Mouse (Mus musculus) midbrain, embryonic 15.5 days (tissue): ENCODE results near the gene Cnn3. TPM values are rescaled to one million over a fixed set of nuclear protein-coding genes. Genes with fewer than 3 reads are reported as not detected.

Experiments used
- ATAC-seq: fragments of 200-750 bp; cut with Nextera tagmentation; replicated peaks from 2 replicates; pipeline ENCODE4 v1.8.0; 2017; ENCODE audit warnings: moderate TSS enrichment
- H3K27ac ChIP-seq: fragments of 300-500 bp; sonication (generic); 2 replicates; pipeline ENCODE4 v1.5.1; 2015; ENCODE audit warnings: mild to moderate bottlenecking, inconsistent platforms
- H3K27me3 ChIP-seq: fragments of 300-500 bp; sonication (generic); replicated peaks from 2 replicates; pipeline ENCODE4 v1.6.1; 2015; ENCODE audit warnings: inconsistent platforms
- H3K36me3 ChIP-seq: fragments of 300-500 bp; sonication (generic); replicated peaks from 2 replicates; pipeline ENCODE4 v1.6.1; 2015; ENCODE audit warnings: inconsistent platforms
- H3K4me1 ChIP-seq: fragments of 300-500 bp; sonication (generic); 2 replicates; pipeline ENCODE4 v1.6.1; 2015; ENCODE audit warnings: inconsistent platforms
- H3K4me2 ChIP-seq: fragments of 300-500 bp; sonication (generic); 2 replicates; pipeline ENCODE4 v1.6.1; 2015; ENCODE audit warnings: inconsistent platforms, mild to moderate bottlenecking, moderate library complexity
- H3K4me3 ChIP-seq: fragments of 300-500 bp; sonication (generic); 2 replicates; pipeline ENCODE4 v1.5.1; 2015; ENCODE audit warnings: mild to moderate bottlenecking, inconsistent platforms
- H3K9ac ChIP-seq: fragments of 300-500 bp; sonication (generic); 2 replicates; pipeline ENCODE4 v1.6.1; 2015; ENCODE audit warnings: mild to moderate bottlenecking, inconsistent platforms
- H3K9me3 ChIP-seq: fragments of 300-500 bp; sonication (generic); 2 replicates; pipeline ENCODE4 v1.6.1; 2016; ENCODE audit warnings: inconsistent platforms
- WGBS: fragments of 180-500 bp; shearing (Covaris S2); methylation state at CpG from one replicate; pipeline ENCODE4 v1.1.7; 2015; ENCODE audit warnings: mixed read lengths; 5-methylcytosine and 5-hydroxymethylcytosine counted together
- polyA plus RNA-seq: library from polyadenylated mRNA; unstranded; fragments of >200 nt; fragmentation: Nextera tagmentation; extraction: Ambion mirVana; gene quantifications from 2 replicates; pipeline ENCODE4 v1.2.1, GENCODE M21; 2015

Gene Cnn3
- polyA plus RNA-seq, 1 experiment from 2014 or later = 369 TPM

DNA sequence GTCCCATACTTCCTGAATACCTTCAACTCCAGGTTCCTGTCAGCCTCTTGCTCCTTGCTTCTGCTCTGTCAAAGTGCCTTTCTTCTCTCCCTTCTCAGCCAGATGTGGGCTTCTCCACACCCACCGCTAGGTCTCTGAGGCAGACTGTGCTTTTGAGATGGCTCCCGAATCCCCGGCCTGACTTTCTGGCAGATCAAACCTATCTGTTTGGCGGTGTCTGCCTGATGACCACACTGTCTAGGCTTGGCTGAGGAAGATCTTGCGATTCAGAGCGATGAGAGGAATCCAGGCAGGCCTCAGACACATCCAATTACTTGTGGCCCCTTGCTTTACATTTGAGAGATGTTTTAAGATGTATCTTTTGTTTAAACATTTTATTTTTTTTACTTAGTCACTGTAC, 24.2 kb upstream of the Cnn3 start:
- H3K27ac ChIP-seq = no peak overlapping the region

DNA sequence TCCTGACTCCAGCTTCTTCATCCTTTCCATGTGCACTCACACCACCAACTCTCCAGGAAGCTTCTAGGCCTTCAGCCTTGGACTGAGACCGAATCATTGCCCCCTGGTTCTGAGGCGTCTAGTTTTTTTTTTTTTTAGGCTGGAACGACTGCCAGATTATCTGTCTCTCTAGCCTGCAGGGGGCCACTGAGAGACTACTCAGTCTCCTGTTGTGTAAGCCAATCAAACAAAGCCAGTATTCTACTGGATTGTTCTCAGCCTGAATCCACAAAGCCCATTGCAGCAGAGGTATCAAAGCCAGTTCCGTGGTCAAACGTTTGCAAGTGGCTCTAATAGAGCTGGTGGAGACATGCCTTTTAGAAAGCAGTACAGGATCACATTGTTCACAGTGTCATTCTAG, 22.8 kb upstream of the Cnn3 start:
- H3K27ac ChIP-seq = no peak overlapping the region
- H3K27me3 ChIP-seq = no peaks in the 10 kb centered on the region
- 0 out of 2 replicates have a peak, but pooled peaks cover 2% of the 10 kb centered on the region for H3K4me1 ChIP-seq
- no peak for ATAC-seq
- H3K9ac ChIP-seq = no peak overlapping the region
- no peaks in the 10 kb centered on the region for H3K9me3 ChIP-seq
- no peak overlapping the region for H3K4me2 ChIP-seq
- WGBS = 17% methylated on average over 5 of the region's 5 CpGs
- no peaks in the 10 kb centered on the region for H3K36me3 ChIP-seq
- H3K4me3 ChIP-seq = no peak overlapping the region

More for the DNA sequence above, 24.2 kb upstream of the Cnn3 start:
- Histone ChIP-seq H3K4me1 (0 out of 2 replicates have a peak, but pooled peaks cover 2% of the 10 kb centered on the region), H3K36me3 (no peaks in the 10 kb centered on the region), H3K4me3 (no peak overlapping the region), H3K9ac (no peak overlapping the region), H3K27me3 (no peaks in the 10 kb centered on the region), H3K4me2 (no peak overlapping the region), H3K9me3 (no peaks in the 10 kb centered on the region)
- no peak for ATAC-seq
- WGBS = 90% methylated on average over 6 of the region's 6 CpGs

DNA sequence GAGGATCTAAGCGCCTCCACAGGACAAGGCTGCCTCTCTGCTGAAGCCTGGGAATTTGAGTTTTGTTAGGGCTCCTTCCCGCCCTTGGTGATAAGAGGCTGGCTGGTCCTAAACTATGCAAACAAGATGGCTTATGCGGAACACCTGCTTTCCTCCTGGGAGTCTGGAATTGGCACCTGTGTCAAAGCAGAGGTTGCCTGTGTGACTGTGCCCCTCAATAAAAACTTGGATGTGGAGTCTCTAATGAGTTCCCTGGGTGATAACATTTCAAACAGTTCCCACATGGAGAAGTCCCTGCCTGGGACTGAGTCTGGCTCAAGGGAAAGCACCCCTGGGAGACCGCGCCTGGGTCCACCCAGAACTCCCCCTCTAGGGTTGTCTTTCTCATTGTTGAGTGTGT, 21.2 kb upstream of the Cnn3 start:
- H3K4me1 ChIP-seq = 0 out of 2 replicates have a peak, but pooled peaks cover 2% of the 10 kb centered on the region
- no peak overlapping the region for H3K9ac ChIP-seq
- H3K4me3 ChIP-seq = no peak overlapping the region
- no peak overlapping the region for H3K4me2 ChIP-seq
- H3K9me3 ChIP-seq = no peaks in the 10 kb centered on the region
- no peaks in the 10 kb centered on the region for H3K36me3 ChIP-seq
- no peaks in the 10 kb centered on the region for H3K27me3 ChIP-seq
- no peak overlapping the region for H3K27ac ChIP-seq
- WGBS = 84% methylated on average over 5 of the region's 5 CpGs
- ATAC-seq = no peak

DNA sequence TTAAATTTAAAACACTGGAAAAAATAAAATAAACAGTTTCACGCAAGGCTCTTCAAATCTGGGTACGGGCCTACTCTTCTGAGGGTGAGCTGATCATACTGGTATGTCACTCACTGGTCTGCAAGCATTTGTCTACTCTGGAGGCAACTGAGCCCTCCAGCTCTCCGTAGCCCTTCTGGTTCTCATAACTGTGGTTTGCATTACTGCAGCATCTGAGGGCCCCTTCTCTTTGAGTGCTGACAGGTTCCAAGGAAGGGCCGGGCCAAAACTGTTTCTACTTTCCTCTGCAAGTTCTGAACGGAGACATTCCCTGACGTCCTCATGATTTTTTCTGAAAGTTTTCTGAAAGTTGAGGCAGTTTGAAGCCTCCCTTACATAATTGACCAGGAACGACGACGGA, 18.9 kb upstream of the Cnn3 start:
- Histone ChIP-seq H3K27ac (no peak overlapping the region), H3K4me1 (0 out of 2 replicates have a peak, but pooled peaks cover 2% of the 10 kb centered on the region), H3K27me3 (no peaks in the 10 kb centered on the region), H3K9me3 (no peaks in the 10 kb centered on the region), H3K9ac (no peak overlapping the region), H3K36me3 (no peaks in the 10 kb centered on the region), H3K4me3 (no peak overlapping the region), H3K4me2 (no peak overlapping the region)
- WGBS = 82% methylated on average over 9 of the region's 9 CpGs
- no peak for ATAC-seq

DNA sequence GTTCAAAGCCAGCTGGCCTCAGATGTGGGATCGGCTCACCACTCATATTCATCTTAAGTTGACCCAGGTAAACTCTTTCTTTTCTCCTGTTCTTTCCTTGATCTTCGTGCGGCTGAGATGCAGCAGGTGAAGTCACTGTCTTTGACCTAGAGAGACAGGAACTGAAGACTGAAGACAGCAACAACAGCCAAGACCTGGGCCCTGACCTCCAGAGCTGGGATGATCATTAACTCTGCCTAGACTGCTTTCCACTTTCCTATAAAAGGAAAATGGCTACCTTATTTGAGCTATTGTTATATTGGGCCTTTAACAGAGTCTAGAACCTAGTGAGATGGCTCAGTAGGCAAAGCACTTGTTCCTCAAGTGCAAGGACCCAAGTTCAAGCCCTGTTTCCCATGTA, 17.9 kb upstream of the Cnn3 start:
- no peak overlapping the region for H3K9ac ChIP-seq
- H3K4me2 ChIP-seq = no peak overlapping the region
- H3K4me1 ChIP-seq = 0 out of 2 replicates have a peak, but pooled peaks cover 2% of the 10 kb centered on the region
- no peak for ATAC-seq
- H3K27ac ChIP-seq = no peak overlapping the region
- no peak overlapping the region for H3K4me3 ChIP-seq
- H3K9me3 ChIP-seq = no peaks in the 10 kb centered on the region
- H3K27me3 ChIP-seq = no peaks in the 10 kb centered on the region
- no peaks in the 10 kb centered on the region for H3K36me3 ChIP-seq
- 93% methylated on average over 3 of the region's 3 CpGs for WGBS

DNA sequence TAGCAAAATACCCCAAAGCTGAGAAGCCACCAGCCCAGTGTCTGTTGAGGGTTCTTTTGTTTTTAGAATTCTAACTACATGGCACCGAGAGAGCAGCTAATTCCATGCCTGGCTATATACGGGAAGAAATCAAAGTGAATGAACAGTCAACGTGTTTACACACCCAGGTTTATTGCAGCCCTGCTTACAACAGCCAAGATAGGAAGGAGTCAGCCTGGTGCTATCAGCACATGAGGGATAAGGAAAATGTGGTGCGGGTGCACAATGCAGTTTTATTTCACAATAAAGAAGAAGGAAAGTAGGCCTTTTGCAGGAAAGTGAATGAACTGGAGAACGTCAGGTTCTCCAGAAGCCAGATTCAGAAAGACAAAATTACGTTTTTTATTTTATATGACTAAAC, 14.8 kb upstream of the Cnn3 start:
- WGBS = 78% methylated on average over 6 of the region's 6 CpGs
- ATAC-seq = no peak
- H3K9me3 ChIP-seq = no peaks in the 10 kb centered on the region

DNA sequence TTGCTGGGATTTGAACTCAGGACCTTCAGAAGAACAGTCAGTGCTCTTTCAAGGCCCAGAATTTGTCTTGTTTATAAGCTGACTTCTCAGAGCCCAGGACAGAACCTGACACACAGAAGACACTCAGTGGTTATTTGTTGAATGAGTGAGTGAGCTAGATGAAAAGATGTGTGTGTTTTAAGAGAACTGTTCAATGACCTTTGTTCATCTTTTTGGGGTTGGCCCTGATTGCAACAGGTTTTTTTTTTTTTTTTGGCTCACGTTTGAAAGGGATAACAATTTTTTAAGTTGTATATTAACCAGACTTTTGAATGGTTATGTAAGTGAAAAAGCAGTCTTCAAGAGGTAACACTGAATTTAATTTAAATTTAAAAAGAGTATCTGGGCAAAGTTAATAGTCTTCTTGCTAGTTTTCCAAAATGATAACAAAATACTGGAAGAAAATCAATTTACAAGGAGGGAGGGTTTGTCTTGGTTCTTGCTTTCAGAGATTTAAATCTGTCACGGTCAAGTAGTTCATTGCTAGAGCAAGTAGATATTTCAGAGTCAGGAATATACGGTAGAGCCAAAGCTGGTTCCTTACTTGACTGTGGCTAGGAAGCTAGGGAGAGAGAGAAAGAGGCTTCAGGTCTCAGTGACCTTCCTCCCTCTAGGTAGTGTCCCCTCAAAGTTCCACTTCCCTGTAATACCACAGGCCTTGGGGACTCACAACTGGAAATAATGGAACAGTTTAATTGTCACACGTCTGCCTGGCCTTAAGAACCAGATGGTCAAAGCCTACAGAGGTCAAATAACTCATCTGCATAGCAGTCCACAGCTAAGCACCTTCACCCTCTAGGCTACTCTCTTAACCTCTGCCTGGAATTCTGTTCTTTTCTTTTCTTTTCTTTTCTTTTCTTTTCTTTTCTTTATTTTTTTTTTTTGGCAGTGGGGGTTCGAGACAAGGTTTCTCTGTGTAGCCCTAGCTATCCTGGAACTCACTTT, 9.8 kb upstream of the Cnn3 start:
- no peaks in the 10 kb centered on the region for H3K36me3 ChIP-seq
- no peaks in the 10 kb centered on the region for H3K9me3 ChIP-seq
- H3K9ac ChIP-seq = no peak overlapping the region
- no peaks in the 10 kb centered on the region for H3K4me1 ChIP-seq
- no peak overlapping the region for H3K4me3 ChIP-seq
- no peak for ATAC-seq
- no peaks in the 10 kb centered on the region; the same call in 1 of the 2 replicates for H3K27me3 ChIP-seq
- 73% methylated on average over 5 of the region's 5 CpGs for WGBS
- H3K27ac ChIP-seq = no peak overlapping the region
- no peak overlapping the region for H3K4me2 ChIP-seq

More for the DNA sequence above, 14.8 kb upstream of the Cnn3 start:
- Histone ChIP-seq H3K9ac (no peak overlapping the region), H3K27ac (no peak overlapping the region), H3K4me1 (no peaks in the 10 kb centered on the region), H3K4me2 (no peak overlapping the region), H3K36me3 (no peaks in the 10 kb centered on the region), H3K4me3 (no peak overlapping the region), H3K27me3 (no peaks in the 10 kb centered on the region)

DNA sequence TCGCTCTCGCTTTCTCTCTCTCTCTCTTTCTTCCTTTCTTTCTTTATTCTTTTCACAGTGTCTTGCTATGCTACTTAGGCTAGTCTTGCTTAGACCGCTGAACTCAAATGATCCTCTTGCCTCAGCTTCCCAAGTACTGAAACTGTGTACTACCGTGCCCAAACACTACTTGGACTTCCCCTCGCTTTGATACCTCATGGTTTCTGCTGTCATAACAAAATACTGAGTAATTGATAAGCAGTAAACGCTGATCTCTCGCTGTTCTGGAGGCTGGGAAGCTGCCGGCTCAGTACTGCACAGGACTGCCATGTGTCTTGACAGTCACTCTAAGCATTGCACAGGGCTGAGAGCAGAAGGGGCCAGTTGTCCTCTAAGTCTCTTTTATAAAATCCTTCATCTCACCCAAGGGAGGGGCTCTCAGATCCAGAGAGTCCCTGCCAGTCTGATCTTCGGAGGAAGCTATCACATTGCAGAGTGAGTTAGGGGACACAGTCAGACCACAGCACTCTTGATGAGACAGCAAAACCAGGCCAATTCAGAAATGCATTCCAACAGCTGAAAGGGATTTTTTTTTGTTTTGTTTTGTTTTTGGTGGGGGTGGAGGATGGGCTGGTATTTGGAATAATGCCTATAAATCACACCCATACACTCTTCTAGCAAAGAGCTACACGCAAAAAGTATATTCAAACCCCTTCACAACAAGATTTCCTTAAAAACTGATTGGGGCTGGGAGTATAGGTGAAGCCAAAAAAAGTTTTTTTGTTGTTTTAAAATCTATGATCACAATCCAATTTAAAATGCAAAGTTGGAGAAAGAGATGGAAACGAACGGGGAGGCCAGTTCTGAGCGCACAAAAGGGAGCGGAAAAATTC, 8.7 kb upstream of the Cnn3 start:
- Histone ChIP-seq H3K4me2 (no peak overlapping the region), H3K9ac (no peak overlapping the region), H3K4me1 (no peaks in the 10 kb centered on the region), H3K36me3 (no peaks in the 10 kb centered on the region), H3K27me3 (no peaks in the 10 kb centered on the region; the same call in 1 of the 2 replicates), H3K27ac (no peak overlapping the region), H3K4me3 (no peak overlapping the region), H3K9me3 (no peaks in the 10 kb centered on the region)
- WGBS = 36% methylated on average over 14 of the region's 14 CpGs
- no peak for ATAC-seq

DNA sequence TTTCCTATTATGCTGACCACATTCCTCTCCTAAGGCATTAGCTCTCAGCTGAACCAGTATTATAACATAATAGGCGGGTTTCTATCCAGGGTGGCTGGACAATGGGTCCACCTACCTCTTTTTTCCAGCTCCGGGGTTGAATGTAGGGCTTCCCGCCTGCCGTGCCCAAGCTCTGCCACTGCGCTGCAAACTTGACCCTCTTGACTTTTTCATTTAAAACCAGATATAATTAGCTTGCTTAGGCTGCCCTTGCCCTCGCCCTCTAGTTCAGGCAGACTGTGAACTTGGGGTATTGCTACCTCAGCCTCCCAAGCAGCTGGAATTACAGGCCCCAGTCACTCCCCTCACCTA, 8.1 kb upstream of the Cnn3 start:
- Histone ChIP-seq H3K4me2 (no peak overlapping the region), H3K4me1 (no peaks in the 10 kb centered on the region), H3K9me3 (no peaks in the 10 kb centered on the region), H3K9ac (no peak overlapping the region), H3K4me3 (no peak overlapping the region), H3K27ac (no peak overlapping the region), H3K27me3 (no peaks in the 10 kb centered on the region; the same call in 1 of the 2 replicates), H3K36me3 (no peaks in the 10 kb centered on the region)
- ATAC-seq = no peak
- 13% methylated on average over 6 of the region's 6 CpGs for WGBS

DNA sequence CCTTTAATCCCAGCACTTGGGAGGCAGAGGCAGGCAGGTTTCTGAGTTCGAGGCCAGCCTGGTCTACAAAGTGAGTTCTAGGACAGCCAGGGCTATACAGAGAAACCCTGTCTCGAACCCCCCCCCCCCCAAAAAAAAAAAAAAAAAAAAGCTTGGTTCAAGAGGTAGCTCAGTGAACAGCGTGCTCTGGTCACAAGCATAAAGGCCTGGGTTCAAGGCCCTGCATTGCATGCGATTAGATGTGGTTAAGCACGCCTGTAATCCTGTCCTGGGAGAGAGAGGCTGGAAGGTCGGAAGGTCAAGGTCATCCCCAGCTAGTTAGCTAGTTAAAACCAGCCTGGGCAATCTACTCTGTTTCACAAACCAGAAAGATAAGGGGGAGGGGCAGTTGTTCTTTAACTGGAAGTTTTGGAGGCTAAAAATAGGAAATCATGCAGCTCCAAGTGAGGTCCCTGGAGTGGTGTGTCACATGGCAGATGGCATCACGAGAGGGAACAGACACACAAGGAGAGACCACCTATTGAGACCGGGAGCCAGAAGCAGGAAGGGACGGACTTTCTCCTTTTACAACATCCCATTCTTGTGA, 7.4 kb upstream of the Cnn3 start:
- no peak for ATAC-seq
- Histone ChIP-seq H3K9me3 (no peaks in the 10 kb centered on the region), H3K4me3 (no peak overlapping the region), H3K4me1 (no peaks in the 10 kb centered on the region), H3K36me3 (no peaks in the 10 kb centered on the region), H3K4me2 (no peak overlapping the region), H3K9ac (no peak overlapping the region), H3K27ac (no peak overlapping the region), H3K27me3 (no peaks in the 10 kb centered on the region; the same call in 1 of the 2 replicates)
- 80% methylated on average over 9 of the region's 9 CpGs for WGBS

DNA sequence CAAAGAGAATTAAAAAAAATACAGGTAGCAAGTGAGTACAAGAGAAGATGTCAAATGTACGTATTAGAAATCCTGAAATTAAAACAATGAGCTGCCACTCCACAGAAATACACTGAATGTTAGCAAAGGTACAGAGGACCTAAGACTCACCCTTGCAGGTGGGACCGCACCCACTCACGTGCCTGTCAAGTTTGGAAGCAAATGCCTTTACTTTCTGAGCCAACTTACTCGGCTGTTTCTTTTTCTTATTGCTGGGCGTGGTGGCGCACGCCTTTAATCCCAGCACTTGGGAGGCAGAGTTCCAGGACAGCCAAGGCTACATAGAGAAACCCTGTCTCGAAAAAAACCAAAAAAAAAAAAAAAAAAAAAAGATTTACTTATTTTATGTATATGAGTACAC, 3.9 kb upstream of the Cnn3 start:
- no peaks in the 10 kb centered on the region; the same call in 1 of the 2 replicates for H3K27me3 ChIP-seq
- no peaks in the 10 kb centered on the region for H3K9me3 ChIP-seq
- H3K4me1 ChIP-seq = 0 out of 2 replicates have a peak, but pooled peaks cover 6% of the 10 kb centered on the region
- no peak for ATAC-seq
- WGBS = 80% methylated on average over 8 of the region's 8 CpGs
- H3K27ac ChIP-seq = no peak overlapping the region
- H3K36me3 ChIP-seq = no peaks in the 10 kb centered on the region
- no peak overlapping the region for H3K9ac ChIP-seq
- H3K4me3 ChIP-seq = no peak overlapping the region
- H3K4me2 ChIP-seq = no peak overlapping the region
